Mouse (Mus musculus) intestine, embryonic 14.5 days (tissue): ENCODE measurements around the gene Phlda3. TPM values are rescaled to one million over a fixed set of nuclear protein-coding genes. Genes with fewer than 3 reads are reported as not detected.

ENCODE experiments used
- ATAC-seq: fragments of 200-750 bp; cut with Nextera tagmentation; replicated peaks from 2 replicates; pipeline ENCODE4 v1.8.0; 2017; ENCODE audit warnings: low read depth, moderate number of reproducible peaks, moderate TSS enrichment, moderate library complexity; ENCODE audit not compliant: low FRiP score, low TSS enrichment
- DNase-seq: peaks from one replicate; pipeline ENCODE4 v3.0.0-alpha.2; 2018; ENCODE audit warnings: low spot score
- H3K27ac ChIP-seq: fragments of 300-500 bp; sonication (generic); 2 replicates; pipeline ENCODE4 v1.5.1; 2014; ENCODE audit warnings: low read depth, mild to moderate bottlenecking, control low read depth
- H3K27me3 ChIP-seq: fragments of 300-500 bp; sonication (generic); replicated peaks from 2 replicates; pipeline ENCODE4 v1.6.1; 2014; ENCODE audit warnings: low read length, control low read depth; ENCODE audit not compliant: control insufficient read depth, insufficient read depth
- H3K36me3 ChIP-seq: fragments of 300-500 bp; sonication (generic); 2 replicates; pipeline ENCODE4 v1.6.1; 2014; ENCODE audit warnings: low read length, control low read depth; ENCODE audit not compliant: control insufficient read depth, insufficient read depth
- H3K4me1 ChIP-seq: fragments of 300-500 bp; sonication (generic); replicated peaks from 2 replicates; pipeline ENCODE4 v1.6.1; 2014; ENCODE audit warnings: low read length, control low read depth, mixed read lengths; ENCODE audit not compliant: control insufficient read depth, insufficient read depth
- H3K4me2 ChIP-seq: fragments of 300-500 bp; sonication (generic); 2 replicates; pipeline ENCODE4 v1.6.1; 2014; ENCODE audit warnings: low read length
- H3K4me3 ChIP-seq: fragments of 300-500 bp; sonication (generic); 2 replicates; pipeline ENCODE4 v1.5.1; 2014; ENCODE audit warnings: low read depth, low read length, control low read depth, mixed read lengths
- H3K9ac ChIP-seq: fragments of 300-500 bp; sonication (generic); 2 replicates; pipeline ENCODE4 v1.6.1; 2014; ENCODE audit warnings: mild to moderate bottlenecking, low read length
- H3K9me3 ChIP-seq: fragments of 300-500 bp; sonication (generic); 2 replicates; pipeline ENCODE4 v1.6.1; 2016; ENCODE audit warnings: low read length, control low read depth; ENCODE audit not compliant: control insufficient read depth
- WGBS: fragments of 180-500 bp; shearing (Covaris S2); extraction: QIAGEN DNeasy Blood & Tissue Kit; methylation state at CpG from one replicate; pipeline ENCODE4 v1.1.7; 2014; 5-methylcytosine and 5-hydroxymethylcytosine counted together
- polyA plus RNA-seq: library from polyadenylated mRNA; unstranded; fragments of >200 nt; fragmentation: Nextera tagmentation; extraction: Ambion mirVana; gene quantifications from 2 replicates; pipeline ENCODE4 v1.2.1, GENCODE M21; 2014

The Phlda3 gene
- polyA plus RNA-seq, 1 experiment from 2014 or later = 56.0 TPM

DNA sequence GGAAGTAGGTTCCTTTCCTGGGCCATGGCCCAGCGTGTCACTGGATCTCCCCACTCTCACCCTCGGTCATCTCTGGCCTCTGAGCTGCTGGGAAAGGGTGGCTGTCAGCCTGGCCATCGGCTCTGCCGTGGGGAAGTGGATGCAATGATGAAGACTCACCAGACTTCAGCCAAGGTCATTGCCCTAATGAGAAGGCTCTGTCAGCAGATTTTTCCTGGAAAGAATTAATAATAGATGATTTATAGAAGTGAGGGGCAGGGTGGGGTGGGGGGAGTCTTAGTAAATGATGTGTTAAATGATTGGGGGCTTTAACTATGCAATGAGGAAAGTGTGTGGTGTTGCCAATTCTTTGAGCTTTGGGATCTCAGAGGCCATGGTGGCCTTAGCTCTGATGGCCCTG lies 19.7 kb upstream of the Phlda3 start:
- DNase-seq (no peak), ATAC-seq (no peak)
- Histone ChIP-seq H3K27me3 (no peaks in the 10 kb centered on the region), H3K4me3 (no peak overlapping the region), H3K9ac (no peak overlapping the region), H3K27ac (no peak overlapping the region), H3K36me3 (peaks cover 69% of the 10 kb centered on the region), H3K9me3 (no peaks in the 10 kb centered on the region), H3K4me2 (no peak overlapping the region), H3K4me1 (peaks cover 5% of the 10 kb centered on the region; the same call in 1 of the 2 replicates)
- WGBS = 84% methylated on average over 4 of the region's 4 CpGs

DNA sequence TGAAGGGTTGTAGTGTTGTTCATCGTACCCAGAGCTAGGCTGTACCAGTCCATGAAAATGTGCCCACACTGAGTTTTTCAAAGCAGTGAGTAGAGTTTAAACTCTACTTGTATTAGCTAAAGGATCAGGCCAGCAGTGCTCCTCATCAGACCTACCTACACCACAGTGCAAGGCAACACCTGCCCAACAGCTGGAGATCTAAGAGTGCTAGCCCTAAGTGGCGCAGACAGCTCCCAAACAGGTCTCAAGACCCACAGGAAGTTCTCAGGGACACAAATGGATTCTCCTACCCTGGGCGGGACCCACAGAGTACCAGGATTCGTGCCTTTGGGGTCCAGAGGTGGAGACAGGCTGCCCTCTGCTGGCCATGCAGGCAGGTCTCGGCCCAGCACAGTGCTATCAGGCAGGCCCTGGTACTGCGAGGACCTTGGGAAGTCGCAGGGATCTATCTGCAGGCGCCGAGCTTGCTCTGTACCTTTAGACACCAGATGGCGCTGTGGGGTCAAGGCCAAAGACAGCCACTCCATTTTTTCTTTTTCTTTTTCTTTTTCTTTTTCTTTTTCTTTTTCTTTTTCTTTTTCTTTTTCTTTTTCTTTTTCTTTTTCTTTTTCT lies 13.1 kb upstream of the Phlda3 start:
- Histone ChIP-seq H3K4me1 (no peaks in the 10 kb centered on the region), H3K27me3 (no peaks in the 10 kb centered on the region), H3K9ac (no peak overlapping the region), H3K4me3 (no peak overlapping the region), H3K9me3 (no peaks in the 10 kb centered on the region), H3K36me3 (peaks cover 43% of the 10 kb centered on the region), H3K4me2 (no peak overlapping the region), H3K27ac (no peak overlapping the region)
- DNase-seq (peak; percentile 94), ATAC-seq (peak; percentile 100)
- WGBS = 9% methylated on average over 10 of the region's 10 CpGs

DNA sequence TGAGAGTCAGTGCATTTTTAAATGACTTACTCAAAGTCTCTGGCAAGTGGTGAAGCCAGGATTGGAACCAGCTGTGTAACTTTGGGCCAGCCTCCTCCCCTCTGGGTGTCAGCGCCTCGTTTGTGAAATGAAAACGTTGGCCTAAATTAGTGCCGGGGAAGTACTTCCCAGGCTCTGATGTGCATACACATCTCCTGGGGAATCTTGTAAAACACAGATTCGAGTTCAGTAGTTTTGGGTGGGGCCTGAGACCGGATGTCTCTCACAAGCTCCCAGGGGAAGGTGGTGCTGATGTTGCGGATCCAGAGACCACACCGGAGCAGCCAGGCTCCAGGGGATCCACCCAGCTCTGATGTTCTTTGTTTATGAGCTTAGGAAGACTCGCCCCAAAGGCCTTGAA lies 10.6 kb upstream of the Phlda3 start:
- 65% methylated on average over 9 of the region's 9 CpGs for WGBS
- DNase-seq (no peak), ATAC-seq (no peak)
- Histone ChIP-seq H3K27ac (no peak overlapping the region), H3K9me3 (no peaks in the 10 kb centered on the region), H3K4me3 (no peak overlapping the region), H3K27me3 (no peaks in the 10 kb centered on the region), H3K36me3 (peaks cover 20% of the 10 kb centered on the region), H3K4me1 (no peaks in the 10 kb centered on the region), H3K4me2 (no peak overlapping the region), H3K9ac (no peak overlapping the region)

DNA sequence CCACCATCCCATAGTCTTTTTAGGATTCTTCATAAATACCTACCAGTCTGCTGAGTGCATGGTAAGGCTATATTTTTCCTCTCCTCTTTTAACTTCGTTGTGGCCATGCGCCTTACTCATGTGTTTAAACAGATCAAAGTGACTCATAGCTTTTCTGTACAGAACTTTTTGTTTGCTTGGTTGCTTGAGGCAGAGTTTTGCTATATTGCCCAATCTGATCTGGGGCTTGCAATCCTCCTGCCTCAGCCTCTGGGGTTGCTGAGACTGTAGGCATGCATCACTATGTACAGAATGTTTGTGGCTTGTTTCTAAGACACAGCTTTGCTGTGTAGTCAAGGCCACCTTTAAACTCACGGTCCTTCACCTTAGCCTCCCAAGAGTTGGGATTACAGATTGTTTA lies 10.0 kb upstream of the Phlda3 start:
- no peaks in the 10 kb centered on the region for H3K4me1 ChIP-seq
- no peak for DNase-seq
- no peaks in the 10 kb centered on the region for H3K9me3 ChIP-seq
- H3K4me2 ChIP-seq = no peak overlapping the region
- no peak overlapping the region for H3K4me3 ChIP-seq
- no peak overlapping the region for H3K27ac ChIP-seq
- peaks cover 14% of the 10 kb centered on the region for H3K36me3 ChIP-seq
- no peak for ATAC-seq
- WGBS = 70% methylated on average over 3 of the region's 3 CpGs
- no peak overlapping the region for H3K9ac ChIP-seq
- no peaks in the 10 kb centered on the region for H3K27me3 ChIP-seq

DNA sequence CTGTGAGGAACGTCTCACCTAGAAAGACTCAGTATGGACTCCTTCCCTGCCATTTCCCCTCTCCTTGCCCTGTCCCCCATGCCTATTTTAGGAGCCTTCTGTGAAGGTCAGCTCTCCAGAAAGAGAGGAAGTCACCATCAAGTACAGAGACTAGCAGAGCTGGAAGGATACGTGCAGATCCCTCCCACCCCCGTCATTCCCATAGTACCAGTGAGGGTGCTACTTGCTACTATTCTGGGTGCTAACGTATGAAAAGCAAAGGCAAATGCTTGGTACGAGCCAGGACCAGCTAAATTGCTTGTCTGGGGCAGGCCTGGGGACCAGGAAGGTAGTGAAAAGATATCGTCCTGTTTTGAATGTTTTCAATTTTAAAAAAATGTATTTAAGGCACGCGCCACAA lies 8.6 kb upstream of the Phlda3 start:
- ATAC-seq (no peak), DNase-seq (no peak)
- WGBS = 73% methylated on average over 8 of the region's 8 CpGs
- no peaks in the 10 kb centered on the region for H3K4me1 ChIP-seq
- no peak overlapping the region for H3K9ac ChIP-seq
- H3K4me3 ChIP-seq = no peak overlapping the region
- H3K36me3 ChIP-seq = 0 out of 2 replicates have a peak, but pooled peaks cover under 1% of the 10 kb centered on the region
- no peak overlapping the region for H3K4me2 ChIP-seq
- no peaks in the 10 kb centered on the region for H3K9me3 ChIP-seq
- H3K27me3 ChIP-seq = no peaks in the 10 kb centered on the region
- H3K27ac ChIP-seq = no peak overlapping the region

DNA sequence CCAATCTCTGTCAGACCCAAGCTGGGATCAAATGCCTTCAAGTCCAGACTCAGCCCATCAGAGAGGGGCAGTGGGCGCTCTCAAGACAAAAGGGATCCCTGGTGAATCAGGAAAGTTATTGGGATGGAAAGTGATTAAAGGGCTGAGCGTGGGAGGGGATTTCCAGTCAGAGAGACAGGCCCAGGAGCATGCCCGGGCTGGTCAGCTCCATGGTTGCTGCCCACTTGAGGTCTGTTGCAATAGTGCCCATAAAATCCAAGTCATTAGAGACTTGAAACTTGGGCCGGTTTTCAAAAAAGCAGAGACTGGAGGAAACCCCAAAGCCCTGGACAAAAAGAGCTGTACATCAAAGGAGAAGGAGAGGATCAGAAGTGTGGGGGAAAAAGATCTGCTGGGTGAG lies 6.2 kb upstream of the Phlda3 start:
- DNase-seq = no peak
- H3K27ac ChIP-seq = no peak overlapping the region
- no peaks in the 10 kb centered on the region; the same call in 1 of the 2 replicates for H3K4me1 ChIP-seq
- no peak overlapping the region for H3K4me3 ChIP-seq
- H3K9me3 ChIP-seq = no peaks in the 10 kb centered on the region
- H3K27me3 ChIP-seq = no peaks in the 10 kb centered on the region
- H3K9ac ChIP-seq = no peak overlapping the region
- H3K4me2 ChIP-seq = no peak overlapping the region
- no peak for ATAC-seq
- WGBS = 66% methylated on average over 4 of the region's 4 CpGs
- no peaks in the 10 kb centered on the region for H3K36me3 ChIP-seq

DNA sequence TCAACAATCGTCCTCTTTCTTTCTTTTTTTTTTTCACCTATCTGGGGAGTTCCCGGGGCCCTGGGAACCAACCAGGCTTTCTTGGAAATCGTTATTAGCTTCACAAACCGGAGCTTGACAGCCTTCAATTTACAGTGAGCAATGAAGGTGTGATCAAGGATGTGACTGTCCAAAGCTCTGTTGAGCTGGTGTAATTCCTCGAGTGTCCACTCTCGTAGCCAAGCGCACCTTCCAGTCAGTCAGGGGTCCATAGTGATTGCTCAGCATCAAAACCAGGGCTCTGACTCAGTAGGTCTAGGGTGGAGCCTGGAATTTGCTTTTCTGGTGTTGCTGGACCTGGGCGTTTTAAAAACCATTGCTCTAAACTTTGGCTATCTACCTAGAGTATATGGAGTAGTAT lies 5.7 kb upstream of the Phlda3 start:
- Histone ChIP-seq H3K27ac (no peak overlapping the region), H3K9ac (no peak overlapping the region), H3K9me3 (no peaks in the 10 kb centered on the region), H3K4me1 (no peaks in the 10 kb centered on the region; the same call in none of the 2 replicates), H3K36me3 (no peaks in the 10 kb centered on the region), H3K4me3 (no peak overlapping the region), H3K27me3 (no peaks in the 10 kb centered on the region), H3K4me2 (no peak overlapping the region)
- ATAC-seq = no peak
- WGBS = 61% methylated on average over 8 of the region's 8 CpGs
- no peak for DNase-seq

DNA sequence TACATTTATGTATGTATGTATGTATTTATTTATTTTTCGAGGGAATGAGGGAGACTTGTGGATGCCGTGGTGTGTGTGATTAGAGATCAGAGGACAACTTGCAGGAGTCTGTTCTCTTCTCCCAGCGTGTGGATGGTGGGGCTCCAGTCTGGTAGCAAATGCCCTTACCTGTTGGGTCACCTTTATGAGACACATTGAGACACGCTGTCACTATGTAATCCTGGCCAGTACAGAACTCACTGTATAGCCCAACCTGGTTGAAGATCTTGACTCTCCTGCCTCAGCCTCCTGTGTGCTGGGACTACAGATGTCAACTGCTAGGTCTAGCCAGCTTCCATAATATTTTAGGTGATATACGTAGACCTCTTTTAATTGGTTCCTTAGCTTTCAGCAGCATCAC lies 4.2 kb upstream of the Phlda3 start:
- 89% methylated on average over 5 of the region's 5 CpGs for WGBS
- Histone ChIP-seq H3K9ac (no peak overlapping the region), H3K9me3 (no peaks in the 10 kb centered on the region), H3K4me3 (no peak overlapping the region), H3K4me2 (no peak overlapping the region), H3K27me3 (no peaks in the 10 kb centered on the region), H3K4me1 (peaks cover 6% of the 10 kb centered on the region), H3K27ac (no peak overlapping the region), H3K36me3 (no peaks in the 10 kb centered on the region)
- ATAC-seq (no peak), DNase-seq (no peak)

DNA sequence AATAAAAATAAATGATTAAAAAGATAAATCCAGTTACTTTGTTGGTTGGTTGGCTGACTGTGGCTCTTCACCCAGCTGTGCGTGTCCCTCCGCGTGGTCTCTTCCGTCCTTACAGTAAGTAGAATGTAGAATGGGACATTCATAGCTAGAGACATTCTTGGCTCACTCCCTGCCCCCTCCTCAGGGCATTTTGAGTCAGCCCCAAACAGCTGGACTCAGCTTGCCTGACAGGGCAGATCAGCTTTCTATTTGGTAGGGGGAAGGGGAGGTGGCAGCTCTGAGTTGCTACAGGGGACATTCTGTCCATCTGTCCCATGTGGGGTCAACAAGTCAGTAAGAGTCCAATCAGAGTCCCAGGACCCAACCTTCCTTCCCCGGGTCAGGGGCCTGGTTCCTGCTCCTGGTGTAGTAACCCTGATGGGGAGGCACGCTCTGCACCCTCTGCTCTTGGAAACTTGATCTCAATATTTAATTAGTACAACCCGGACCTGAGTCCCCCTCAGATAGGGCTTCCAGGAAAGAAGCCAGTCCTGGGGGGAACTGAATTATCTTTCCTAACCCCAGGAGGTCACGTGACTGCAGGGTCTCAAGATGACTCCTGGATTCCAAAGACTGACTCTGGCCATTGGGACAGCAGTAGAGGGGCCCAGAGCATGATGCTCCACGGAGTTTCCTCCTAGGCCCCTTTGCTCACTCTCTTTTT lies 2.3 kb upstream of the Phlda3 start:
- ATAC-seq = no peak
- 56% methylated on average over 9 of the region's 9 CpGs for WGBS
- no peak for DNase-seq
- Histone ChIP-seq H3K9ac (no peak overlapping the region), H3K36me3 (peaks cover 3% of the 10 kb centered on the region), H3K4me1 (peaks cover 16% of the 10 kb centered on the region), H3K9me3 (no peaks in the 10 kb centered on the region), H3K27ac (no peak overlapping the region; the same call in 1 of the 2 replicates), H3K4me2 (no peak overlapping the region), H3K27me3 (no peaks in the 10 kb centered on the region), H3K4me3 (no peak overlapping the region)
